Mouse (Mus musculus): ENCODE measurements around the gene Dcst1.

Dcst1 gene

GRCm38 (mm10) chr3:89332013-89332412 is 33.0 kb downstream of the Dcst1 start:
- no peak for DNase-seq (ENCODE audit: low spot score)

- no peak for DNase-seq (ENCODE audit: low spot score)
Observed at GRCm38 (mm10) chr3:89331561-89331960, 33.5 kb downstream of the Dcst1 start.

DNA sequence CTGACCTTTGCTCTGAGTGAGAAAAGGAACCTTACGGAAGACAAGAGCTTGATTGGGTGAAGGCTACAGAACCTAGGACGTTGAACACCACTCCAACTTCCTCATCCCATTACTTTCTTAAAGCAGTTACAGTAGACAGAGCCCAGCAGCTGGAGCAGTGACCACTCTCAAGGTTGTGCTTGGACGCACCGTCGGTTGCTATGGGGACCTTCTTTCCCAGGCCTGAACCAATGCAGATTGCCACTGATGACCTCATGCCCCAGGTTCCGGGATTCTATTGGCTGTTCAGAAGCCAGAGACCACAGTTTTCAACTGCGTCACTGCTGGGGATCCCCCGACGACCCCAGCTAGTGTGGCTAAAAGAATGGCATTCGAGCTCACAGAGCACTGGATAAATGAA is 34.1 kb downstream of the Dcst1 start:
- peak; percentile 35 for DNase-seq (ENCODE audit: low spot score)

GRCm38 (mm10) chr3:89330346-89330745 is 34.7 kb downstream of the Dcst1 start:
- no peak for DNase-seq (ENCODE audit: low spot score)

DNA sequence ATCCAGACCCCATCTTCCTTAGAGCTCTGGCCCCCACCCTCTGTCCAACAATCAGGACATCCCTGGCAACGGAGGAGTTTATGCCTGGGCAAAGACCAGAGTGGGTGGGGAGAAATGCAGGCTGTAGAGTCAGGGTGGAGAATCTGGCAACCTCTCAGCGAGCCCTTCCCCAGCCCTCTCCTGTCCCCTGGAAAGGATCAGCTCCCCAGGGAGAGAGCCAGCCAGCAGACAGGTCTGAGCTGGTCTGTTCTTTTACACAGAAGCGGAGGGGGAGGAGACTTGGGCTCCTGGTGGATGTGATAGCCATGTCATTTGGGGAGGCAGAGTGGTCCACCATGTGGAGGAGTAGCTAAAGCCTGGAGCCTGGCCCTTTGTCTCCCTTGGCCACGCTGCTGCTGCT is 36.4 kb downstream of the Dcst1 start:
- DNase-seq (ENCODE audit: low spot score): no peak

GRCm38 (mm10) chr3:89327371-89327870 is 37.6 kb downstream of the Dcst1 start:
- no peak for DNase-seq (ENCODE audit: low spot score)

- DNase-seq (ENCODE audit: low spot score): no peak
Observed at GRCm38 (mm10) chr3:89325882-89326281, 39.2 kb downstream of the Dcst1 start.

- peak; percentile 77 for DNase-seq (ENCODE audit: low spot score)
Observed at GRCm38 (mm10) chr3:89322514-89323165, 42.4 kb downstream of the Dcst1 start, which contains the start of gene Efna3. Gene Efna3 (minus strand): TSS chr3:89322965.

DNA sequence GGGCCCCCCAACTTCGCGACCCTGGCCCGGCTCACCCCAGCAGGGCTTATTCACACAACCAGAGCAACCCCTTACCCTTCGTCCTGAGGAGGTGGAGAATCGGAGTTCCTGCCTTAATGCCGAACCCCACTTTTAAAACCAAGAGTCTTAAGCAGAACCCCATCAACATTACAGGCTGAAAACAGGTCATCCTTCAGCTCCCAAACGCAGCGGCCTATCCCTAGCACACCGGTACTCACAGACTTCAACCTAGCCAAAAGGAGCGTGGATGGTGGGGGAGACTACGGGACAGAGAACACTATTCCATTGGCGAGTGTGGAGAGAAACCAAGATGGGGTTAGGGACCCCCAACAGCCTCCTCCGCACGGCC is 42.9 kb downstream of the Dcst1 start:
- no peak for DNase-seq (ENCODE audit: low spot score)

- DNase-seq (ENCODE audit: low spot score): no peak
Observed at GRCm38 (mm10) chr3:89321183-89322130, 43.6 kb downstream of the Dcst1 start.

DNA sequence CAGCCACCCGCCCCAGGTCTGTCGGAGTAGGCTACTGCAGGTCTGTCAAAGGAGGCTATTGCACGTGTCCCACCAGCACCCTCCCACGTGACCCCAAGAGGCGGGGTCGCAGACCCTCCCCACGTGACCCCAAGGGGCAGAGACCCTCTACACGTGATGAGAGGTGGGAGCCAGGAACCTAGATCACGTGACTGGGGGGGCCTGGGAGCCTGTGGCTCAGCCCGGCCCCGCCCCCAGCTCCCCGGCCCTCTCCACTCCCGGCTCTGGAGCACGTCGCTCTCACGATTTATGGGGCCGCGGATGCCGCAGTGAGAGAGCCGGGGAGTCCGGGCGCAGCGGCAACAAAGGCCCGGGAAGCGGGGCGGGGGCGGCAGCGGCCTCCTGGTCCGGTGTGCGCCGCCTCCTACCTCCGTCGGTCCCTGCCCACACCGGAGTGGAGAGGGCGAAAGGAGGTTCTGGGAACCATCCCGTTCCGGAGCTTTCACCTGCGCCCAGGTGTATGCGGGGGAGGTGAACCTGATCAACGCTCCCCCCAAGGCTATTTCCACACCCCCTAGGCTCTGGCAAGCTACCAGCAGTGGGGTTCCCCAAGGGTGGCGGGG is 44.4 kb downstream of the Dcst1 start:
- DNase-seq (ENCODE audit: low spot score): no peak

DNA sequence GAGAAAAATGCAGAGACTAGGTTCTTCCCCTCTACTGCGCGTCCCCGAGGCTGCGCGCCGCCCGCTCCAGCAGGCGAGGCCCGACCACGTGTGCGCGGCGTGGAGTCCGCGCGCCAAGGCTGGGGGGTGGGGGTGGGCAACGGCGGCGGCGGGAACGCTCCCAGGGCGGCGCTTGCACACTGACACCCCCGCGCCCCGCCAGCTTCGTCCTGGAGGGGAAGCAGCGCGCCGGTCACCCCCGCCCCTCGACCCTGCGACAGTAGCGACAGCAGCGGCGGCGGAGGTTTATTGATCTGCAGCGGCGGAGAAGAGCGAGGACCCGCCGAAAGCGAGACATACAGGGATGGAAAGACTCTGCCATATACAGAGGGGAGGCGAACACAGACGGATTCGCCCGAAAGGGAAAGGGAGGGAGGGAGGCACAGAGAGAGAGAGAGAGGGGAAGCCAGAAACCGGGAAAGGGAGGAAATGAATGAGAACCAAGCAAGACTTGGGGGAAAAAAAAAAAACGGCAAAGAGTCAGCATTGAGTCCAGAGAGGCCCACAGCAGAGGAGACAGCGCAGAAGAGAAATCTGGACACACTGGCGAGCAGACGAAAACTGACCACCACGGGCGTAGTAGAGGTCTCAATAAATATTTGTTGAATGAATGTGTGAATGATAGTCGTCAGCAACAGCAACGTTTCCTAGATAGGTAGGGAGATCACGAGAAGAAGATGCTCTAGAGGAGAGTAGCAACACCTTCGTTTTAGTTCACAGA is 45.3 kb downstream of the Dcst1 start:
- no peak for DNase-seq (ENCODE audit: low spot score)

GRCm38 (mm10) chr3:89318971-89319590 is 46.0 kb downstream of the Dcst1 start:
- DNase-seq (ENCODE audit: low spot score): no peak

- DNase-seq (ENCODE audit: low spot score): no peak
Observed at GRCm38 (mm10) chr3:89318316-89318715, 46.7 kb downstream of the Dcst1 start.

DNA sequence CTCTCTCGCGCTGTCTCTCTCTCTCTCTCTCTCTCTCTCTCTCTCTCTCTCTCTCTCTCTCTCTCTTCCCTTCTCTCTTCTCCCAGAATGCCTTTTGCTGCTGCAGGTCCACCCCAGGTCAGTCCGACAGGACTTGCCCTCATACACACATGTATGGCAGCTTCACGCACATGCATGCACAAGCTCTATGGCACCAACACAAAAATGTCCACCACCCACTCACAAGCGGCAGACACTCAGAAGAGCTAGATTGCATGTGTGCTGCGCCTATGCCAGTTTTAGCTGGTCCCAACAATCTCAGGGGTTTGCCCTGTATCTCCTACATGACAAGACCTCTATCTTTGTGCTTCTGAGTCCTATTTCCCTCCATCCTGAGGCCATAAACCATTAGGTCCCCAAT is 47.8 kb downstream of the Dcst1 start:
- no peak for DNase-seq (ENCODE audit: low spot score)

GRCm38 (mm10) chr3:89316833-89317232 is 48.2 kb downstream of the Dcst1 start:
- peak; percentile 80 for DNase-seq (ENCODE audit: low spot score)

DNA sequence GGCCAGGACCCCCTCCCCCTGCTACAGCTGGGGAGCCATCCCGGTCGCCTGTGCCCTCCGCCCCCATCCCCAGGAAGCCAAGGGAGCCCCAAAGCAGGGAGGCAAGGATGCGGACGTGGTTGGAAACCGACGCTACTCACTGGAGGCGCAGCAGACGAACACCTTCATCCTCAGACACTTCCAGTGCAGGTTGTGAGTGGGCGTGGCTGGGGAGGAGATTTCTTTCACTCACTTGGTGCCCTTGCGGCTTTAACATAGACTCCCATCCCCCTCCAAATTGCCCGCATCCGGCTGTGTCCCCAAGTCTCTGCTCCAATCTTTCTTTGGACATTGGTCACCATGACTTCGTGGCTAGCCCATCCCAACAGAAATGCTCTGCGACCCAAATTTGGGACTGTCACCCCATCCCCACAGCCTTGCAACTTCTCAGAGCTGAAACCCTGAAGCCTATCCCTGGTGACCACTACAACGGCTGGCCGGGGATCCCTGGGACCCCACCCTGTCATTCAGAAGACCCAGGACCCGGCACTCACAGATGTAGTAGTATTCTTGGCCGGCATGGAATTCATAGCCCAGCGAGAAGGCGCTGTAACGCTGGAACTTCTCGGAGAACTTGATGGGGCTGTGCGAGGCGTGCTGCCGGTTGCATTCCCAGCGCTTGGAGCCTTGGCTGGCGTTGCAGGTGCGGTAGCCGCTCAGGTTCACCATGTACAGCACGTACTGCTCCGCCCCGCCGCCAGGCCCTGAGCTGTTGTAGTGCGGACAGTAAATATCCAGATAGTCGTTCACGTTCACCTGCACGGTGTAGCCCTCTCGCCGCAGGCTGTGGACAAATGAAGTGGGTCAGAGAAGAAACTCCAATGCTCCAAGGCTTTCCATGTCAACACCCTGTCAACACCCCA is 48.9 kb downstream of the Dcst1 start:
- DNase-seq (ENCODE audit: low spot score): no peak

GRCm38 (mm10) chr3:89315195-89315929 is 49.7 kb downstream of the Dcst1 start:
- peak; percentile 77 for DNase-seq (ENCODE audit: low spot score)

- no peak for DNase-seq (ENCODE audit: low spot score)
Observed at GRCm38 (mm10) chr3:89314791-89315190, 50.3 kb downstream of the Dcst1 start.

DNA sequence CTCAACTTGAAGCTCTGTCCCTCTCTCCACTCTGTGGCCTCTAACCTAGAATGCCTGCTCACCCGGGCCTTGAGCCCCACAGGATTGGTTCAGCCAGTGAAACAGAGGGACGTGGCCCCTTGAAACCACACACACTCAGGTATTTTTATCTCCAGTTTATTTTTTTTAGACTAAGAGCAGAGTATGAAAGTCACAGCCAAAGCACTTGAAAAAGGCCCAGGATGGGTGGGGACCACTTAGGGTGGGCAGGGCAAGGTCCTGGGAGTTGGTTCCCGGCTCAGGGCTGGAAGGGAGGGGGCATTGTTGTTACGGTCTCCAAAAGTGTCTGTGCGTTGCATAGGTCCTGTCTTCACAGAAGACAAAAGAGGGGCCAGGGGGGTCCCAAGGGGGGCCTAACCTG is 50.7 kb downstream of the Dcst1 start:
- DNase-seq (ENCODE audit: low spot score): no peak

Data from ovary, postnatal 36 days (tissue).